Mouse (Mus musculus): ENCODE data around the gene Pcbd2. TPM values are rescaled to one million over a fixed set of nuclear protein-coding genes. Genes with fewer than 3 reads are reported as not detected.

Gene Pcbd2
- polyA plus RNA-seq, 1 experiment from 2014 or later, result 40.8 TPM

DNA sequence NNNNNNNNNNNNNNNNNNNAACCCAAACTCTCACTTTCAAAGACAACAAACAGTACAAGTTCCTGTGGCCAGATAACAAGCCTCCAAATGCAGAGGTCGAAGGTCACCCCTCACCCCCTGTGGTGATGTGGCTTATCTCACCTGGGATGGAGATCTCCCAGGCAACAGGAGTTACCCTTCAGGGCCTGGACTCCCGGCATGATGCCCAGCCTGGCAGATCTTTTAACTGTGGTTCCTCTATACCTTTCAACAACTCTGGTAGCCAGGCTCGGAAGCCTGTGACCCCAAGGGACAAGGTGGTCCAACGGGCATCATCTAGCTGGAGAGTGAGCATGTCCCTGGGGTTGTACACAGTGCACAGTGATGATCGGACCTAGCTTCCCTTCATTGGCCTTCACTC is 95.3 kb downstream of the Pcbd2 start:
- Histone ChIP-seq H3K4me2 (ENCODE audit: low read depth, low read length) (no peak overlapping the region), H3K36me3 (replicated peaks; ENCODE audit: control insufficient read depth, insufficient read depth, low read depth, low read length) (no peaks in the 10 kb centered on the region), H3K4me3 (ENCODE audit: low read depth, low read length) (no peak overlapping the region), H3K9ac (replicated peaks; ENCODE audit: low read length) (no peak overlapping the region), H3K27ac (replicated peaks; ENCODE audit: low read depth, low read length) (no peak overlapping the region), H3K9me3 (replicated peaks; ENCODE audit: control insufficient read depth, low read length) (no peaks in the 10 kb centered on the region), H3K27me3 (ENCODE audit: control insufficient read depth, insufficient read depth, low read length) (peaks cover 20% of the 10 kb centered on the region), H3K4me1 (ENCODE audit: control insufficient read depth, insufficient read depth, low read length) (no peaks in the 10 kb centered on the region)
- DNase-seq (ENCODE audit: low spot score), result no peak
- no peak for ATAC-seq (replicated peaks; ENCODE audit: insufficient number of reproducible peaks, low FRiP score, low TSS enrichment, low read depth)
- 54% methylated on average over 5 of the region's 5 CpGs for WGBS

- DNase-seq (ENCODE audit: low spot score) (peak; percentile 39), ATAC-seq (replicated peaks; ENCODE audit: insufficient number of reproducible peaks, low FRiP score, low TSS enrichment, low read depth) (no peak)
- Histone ChIP-seq H3K4me2 (ENCODE audit: low read depth, low read length) (peak overlapping the region; percentile 32), H3K4me1 (ENCODE audit: control insufficient read depth, insufficient read depth, low read length) (no peaks in the 10 kb centered on the region), H3K27me3 (ENCODE audit: control insufficient read depth, insufficient read depth, low read length) (peaks cover 27% of the 10 kb centered on the region), H3K9me3 (replicated peaks; ENCODE audit: control insufficient read depth, low read length) (no peaks in the 10 kb centered on the region), H3K9ac (replicated peaks; ENCODE audit: low read length) (peak overlapping the region; percentile 61), H3K27ac (replicated peaks; ENCODE audit: low read depth, low read length) (no peak overlapping the region), H3K36me3 (replicated peaks; ENCODE audit: control insufficient read depth, insufficient read depth, low read depth, low read length) (no peaks in the 10 kb centered on the region), H3K4me3 (ENCODE audit: low read depth, low read length) (no peak overlapping the region; the same call in 1 of the 2 replicates)
- WGBS, result 9% methylated on average over 10 of the region's 10 CpGs
Measured at GRCm38 (mm10) chr13:55824151-55824945, 97.2 kb downstream of the Pcbd2 start.

- Histone ChIP-seq H3K4me1 (ENCODE audit: control insufficient read depth, insufficient read depth, low read length) (no peaks in the 10 kb centered on the region), H3K9ac (replicated peaks; ENCODE audit: low read length) (peak overlapping the region; percentile 61), H3K4me2 (ENCODE audit: low read depth, low read length) (peak overlapping the region; percentile 32), H3K4me3 (ENCODE audit: low read depth, low read length) (peak overlapping the region; percentile 30), H3K36me3 (replicated peaks; ENCODE audit: control insufficient read depth, insufficient read depth, low read depth, low read length) (no peaks in the 10 kb centered on the region), H3K27ac (replicated peaks; ENCODE audit: low read depth, low read length) (peak overlapping the region; percentile 47; the same call in 1 of the 2 replicates), H3K9me3 (replicated peaks; ENCODE audit: control insufficient read depth, low read length) (no peaks in the 10 kb centered on the region), H3K27me3 (ENCODE audit: control insufficient read depth, insufficient read depth, low read length) (peaks cover 33% of the 10 kb centered on the region)
- 2% methylated on average over 31 of the region's 32 CpGs for WGBS
- DNase-seq (ENCODE audit: low spot score) (peak; percentile 39), ATAC-seq (replicated peaks; ENCODE audit: insufficient number of reproducible peaks, low FRiP score, low TSS enrichment, low read depth) (0 out of 2 replicates have a peak, but pooled peaks have one; percentile 30)
Measured at GRCm38 (mm10) chr13:55825245-55825681, 98.1 kb downstream of the Pcbd2 start.

GRCm38 (mm10) chr13:55826008-55826671 is 99.0 kb downstream of the Pcbd2 start:
- H3K9ac ChIP-seq (replicated peaks; ENCODE audit: low read length), result peak overlapping the region; percentile 61
- no peak for DNase-seq (ENCODE audit: low spot score)
- H3K4me3 ChIP-seq (ENCODE audit: low read depth, low read length), result peak overlapping the region; percentile 30
- H3K9me3 ChIP-seq (replicated peaks; ENCODE audit: control insufficient read depth, low read length), result no peaks in the 10 kb centered on the region
- peaks cover 39% of the 10 kb centered on the region for H3K27me3 ChIP-seq (ENCODE audit: control insufficient read depth, insufficient read depth, low read length)
- H3K27ac ChIP-seq (replicated peaks; ENCODE audit: low read depth, low read length), result 0 out of 2 replicates have a peak overlapping the region, but pooled peaks have one; percentile 35
- no peaks in the 10 kb centered on the region for H3K36me3 ChIP-seq (replicated peaks; ENCODE audit: control insufficient read depth, insufficient read depth, low read depth, low read length)
- peak overlapping the region; percentile 32 for H3K4me2 ChIP-seq (ENCODE audit: low read depth, low read length)
- peaks cover 4% of the 10 kb centered on the region for H3K4me1 ChIP-seq (ENCODE audit: control insufficient read depth, insufficient read depth, low read length)
- 1% methylated on average over 56 of the region's 56 CpGs for WGBS
- no peak for ATAC-seq (replicated peaks; ENCODE audit: insufficient number of reproducible peaks, low FRiP score, low TSS enrichment, low read depth)

Other genes starting within 250 kb of the Pcbd2 start
- gene Dbn1, start 239.3 kb upstream of the Pcbd2 start, polyA plus RNA-seq (2014; fragmentation: Nextera tagmentation; extraction: Ambion mirVana), result 231 and 252 TPM in 2 replicates
- 124 and 136 TPM in 2 replicates for gene Pdlim7, start 213.7 kb upstream of the Pcbd2 start, polyA plus RNA-seq (2014; fragmentation: Nextera tagmentation; extraction: Ambion mirVana)
- 1.0 and 1.3 TPM in 2 replicates for gene Dok3, start 198.1 kb upstream of the Pcbd2 start, polyA plus RNA-seq (2014; fragmentation: Nextera tagmentation; extraction: Ambion mirVana)
- 77.7 and 81.4 TPM in 2 replicates for gene Ddx41, start 190.7 kb upstream of the Pcbd2 start, polyA plus RNA-seq (2014; fragmentation: Nextera tagmentation; extraction: Ambion mirVana)
- gene Fam193b, start 156.2 kb upstream of the Pcbd2 start, polyA plus RNA-seq (2014; fragmentation: Nextera tagmentation; extraction: Ambion mirVana), result 36.7 and 37.0 TPM in 2 replicates
- 55.6 and 57.8 TPM in 2 replicates for gene Tmed9, start 153.6 kb upstream of the Pcbd2 start, polyA plus RNA-seq (2014; fragmentation: Nextera tagmentation; extraction: Ambion mirVana)
- gene B4galt7, start 127.5 kb upstream of the Pcbd2 start, polyA plus RNA-seq (2014; fragmentation: Nextera tagmentation; extraction: Ambion mirVana), result 14.2 and 16.3 TPM in 2 replicates
- gene Caml, start 104.4 kb upstream of the Pcbd2 start, polyA plus RNA-seq (2014; fragmentation: Nextera tagmentation; extraction: Ambion mirVana), result 62.3 and 66.1 TPM in 2 replicates
- gene Ddx46, start 92.3 kb upstream of the Pcbd2 start, polyA plus RNA-seq (2014; fragmentation: Nextera tagmentation; extraction: Ambion mirVana), result 54.1 and 58.0 TPM in 2 replicates
- 78.3 and 82.0 TPM in 2 replicates for gene B230219D22Rik, start 34.2 kb upstream of the Pcbd2 start, polyA plus RNA-seq (2014; fragmentation: Nextera tagmentation; extraction: Ambion mirVana)
- gene Txndc15, start 12.7 kb upstream of the Pcbd2 start, polyA plus RNA-seq (2014; fragmentation: Nextera tagmentation; extraction: Ambion mirVana), result 97.6 and 99.6 TPM in 2 replicates
- not detected in 2 replicates for gene Catsper3, start 57.2 kb downstream of the Pcbd2 start, polyA plus RNA-seq (2014; fragmentation: Nextera tagmentation; extraction: Ambion mirVana)
- gene Pitx1, start 108.8 kb downstream of the Pcbd2 start, polyA plus RNA-seq (2014; fragmentation: Nextera tagmentation; extraction: Ambion mirVana), result 48.5 and 54.9 TPM in 2 replicates

Measured in embryonic facial prominence, embryonic 11.5 days (tissue).